Mouse (Mus musculus): Measurements from ENCODE around the gene Slc31a2.

The Slc31a2 gene

GRCm38 (mm10) chr4:62316456-62316855, 54.1 kb downstream of the Slc31a2 start:
- DNase-seq (ENCODE audit: low spot score in 2 of 2), result no peak

DNA sequence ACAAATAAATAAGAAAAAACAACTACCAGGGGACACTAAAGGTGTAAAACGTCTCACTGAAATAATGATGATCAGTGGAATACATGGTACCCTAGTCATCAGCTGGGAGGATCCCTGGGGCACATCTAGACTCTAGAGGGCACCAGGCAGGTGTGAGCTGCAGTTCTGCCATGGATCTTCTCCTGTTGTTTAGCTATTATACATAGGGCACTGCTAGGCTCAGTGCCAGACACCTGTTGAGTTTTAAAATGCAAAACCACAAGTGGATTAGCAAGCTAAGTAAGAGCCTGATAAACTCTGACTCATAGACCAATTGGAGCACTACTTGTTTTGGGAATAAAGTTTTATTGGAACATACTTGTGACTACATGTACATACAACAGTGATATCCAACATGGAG, 55.9 kb downstream of the Slc31a2 start:
- DNase-seq (ENCODE audit: low spot score in 2 of 2), result no peak

DNA sequence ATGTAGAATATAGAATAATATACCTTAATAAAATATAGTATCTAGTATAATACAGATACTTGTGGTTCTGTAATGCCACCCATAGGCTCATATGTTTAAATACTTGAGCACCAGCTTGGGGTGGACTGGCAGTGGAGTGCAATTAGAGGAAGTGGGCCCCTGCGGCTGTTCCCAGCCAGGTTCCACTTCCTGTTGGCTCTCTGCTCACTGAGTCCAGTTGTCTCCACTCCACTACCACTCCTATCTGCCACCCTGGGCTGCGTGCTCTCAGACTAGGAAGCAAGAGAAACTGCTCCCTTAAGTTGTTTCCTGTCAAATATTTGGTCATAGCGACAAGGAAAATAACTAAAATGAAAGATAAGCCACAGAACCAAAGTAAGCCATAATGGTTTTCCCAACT, 60.3 kb downstream of the Slc31a2 start:
- no peak for DNase-seq (ENCODE audit: low spot score in 2 of 2)

DNA sequence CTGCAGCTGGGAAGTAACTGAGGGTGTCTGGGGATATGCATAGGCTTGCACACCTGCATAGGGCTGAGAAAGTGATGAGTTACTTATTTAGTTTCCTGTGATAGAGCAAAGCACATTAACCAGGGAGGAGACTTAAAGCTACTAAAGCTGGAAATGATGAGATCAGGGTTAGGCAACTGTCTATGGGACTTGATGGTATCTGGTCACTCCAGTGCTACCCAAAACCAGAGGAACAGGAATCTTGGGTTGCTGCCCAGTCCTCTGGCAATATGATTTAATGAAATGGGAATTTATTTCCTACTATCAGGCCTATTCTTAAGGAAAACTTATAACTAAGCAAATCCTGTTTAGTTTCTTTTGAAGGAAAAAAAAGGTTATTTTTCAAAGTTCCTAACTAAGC, 63.7 kb downstream of the Slc31a2 start:
- no peak for DNase-seq (ENCODE audit: low spot score in 2 of 2)

DNA sequence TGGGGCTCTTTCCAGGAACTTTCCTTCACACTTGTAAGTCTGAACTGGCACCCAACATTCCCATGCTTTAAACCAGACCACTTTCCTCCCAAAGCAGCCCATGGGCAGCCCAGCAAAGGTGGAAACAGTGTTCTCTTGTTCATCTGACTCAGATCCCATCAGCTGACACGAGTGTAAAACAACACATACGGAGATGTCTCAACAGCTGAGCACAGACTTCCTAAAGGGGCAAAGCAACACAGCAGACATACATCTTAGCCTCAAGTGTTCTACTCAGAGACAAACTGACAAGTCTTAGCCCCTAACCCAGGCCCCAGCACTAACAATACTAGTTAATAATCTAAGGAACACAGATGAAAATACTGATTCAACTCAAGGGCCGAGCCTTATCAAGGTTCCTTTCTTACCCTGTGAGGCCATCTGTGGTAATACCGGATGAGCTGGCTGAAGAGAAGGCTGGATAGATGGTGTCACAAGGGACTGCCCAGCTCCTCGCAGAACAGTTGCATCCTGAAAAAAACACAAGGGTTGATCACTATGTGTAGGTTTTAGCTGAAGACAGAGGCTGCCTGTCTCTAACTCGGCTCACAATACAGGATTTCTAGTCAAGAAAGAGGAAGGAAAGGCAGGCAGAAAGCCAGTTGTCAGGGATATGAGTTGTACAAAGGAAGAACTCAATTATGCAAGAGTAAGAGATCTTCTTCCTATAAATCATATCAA, 66.7 kb downstream of the Slc31a2 start:
- DNase-seq (ENCODE audit: low spot score in 2 of 2), result no peak

DNA sequence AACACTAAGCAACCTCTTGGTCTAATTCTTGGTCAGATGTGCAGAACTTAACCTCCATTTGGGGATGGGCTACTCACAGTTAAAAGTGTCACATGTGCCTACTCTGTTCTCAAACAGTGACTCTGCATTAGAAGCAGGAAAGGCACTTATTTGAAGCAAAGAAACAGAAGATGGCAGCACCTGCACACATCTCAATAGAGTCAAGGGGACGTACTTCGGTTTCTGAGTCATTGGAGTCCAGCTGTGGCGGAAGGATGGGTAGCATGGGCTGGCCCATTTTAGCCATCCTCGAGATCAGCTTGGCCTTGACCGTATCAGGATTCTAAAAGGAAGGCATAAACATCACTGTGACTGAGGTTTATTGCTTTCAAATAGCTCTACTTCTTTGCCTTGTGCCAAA, 69.6 kb downstream of the Slc31a2 start:
- DNase-seq (ENCODE audit: low spot score in 2 of 2), result no peak

GRCm38 (mm10) chr4:62338536-62338935, 76.2 kb downstream of the Slc31a2 start:
- DNase-seq (ENCODE audit: low spot score in 2 of 2), result no peak

GRCm38 (mm10) chr4:62344000-62344399, 81.6 kb downstream of the Slc31a2 start:
- no peak for DNase-seq (ENCODE audit: low spot score in 2 of 2)

- DNase-seq (ENCODE audit: low spot score in 2 of 2), result no peak
Observed at GRCm38 (mm10) chr4:62345827-62346226, 83.5 kb downstream of the Slc31a2 start.

- DNase-seq (ENCODE audit: low spot score in 2 of 2), result no peak
Observed at GRCm38 (mm10) chr4:62347605-62348328, 85.4 kb downstream of the Slc31a2 start.
